Mouse (Mus musculus) E14TG2a.4 (cell line): ENCODE data around the gene Ciao2a.

Source experiments
- CTCF ChIP-seq: conservative IDR thresholded peaks from 2 replicates; pipeline ENCODE4 v1.5.1; 2014; ENCODE audit warnings: low read length
- NANOG ChIP-seq: IDR thresholded peaks from 2 replicates; pipeline ENCODE4 v1.6.1; 2014; ENCODE audit warnings: borderline replicate concordance, low read length, mixed read lengths
- POU5F1 ChIP-seq: IDR thresholded peaks from 2 replicates; pipeline ENCODE4 v1.6.1; 2014; ENCODE audit warnings: low read length, borderline replicate concordance

- TF ChIP-seq CTCF (no peak), NANOG (no peak), POU5F1 (no peak)
These were observed 44.4 kb upstream of the Ciao2a start for GRCm38 (mm10) chr9:66081999-66082398.
